Mouse (Mus musculus) ES-Bruce4 (cell line): ENCODE measurements at regions not wholly inside any gene's neighbourhood (a gene's known extent, or its start where the extent isn't known, plus 50 kb on each side); places are given as distances from the start of the nearest gene placed in this dataset.
A peak's percentile ranks its signal among the peaks of the same experiment; 100 is the strongest.

Experiments
- H3K27ac ChIP-seq: 2 replicates; pipeline ENCODE4 v1.5.1; 2012; ENCODE audit warnings: low read length, inconsistent platforms; ENCODE audit not compliant: insufficient read depth
- H3K27me3 ChIP-seq: 2 replicates; pipeline ENCODE4 v1.6.1; 2012; ENCODE audit warnings: mild to moderate bottlenecking, low read length, inconsistent platforms; ENCODE audit not compliant: control insufficient read depth, poor library complexity, insufficient read depth, severe bottlenecking
- H3K36me3 ChIP-seq: 2 replicates; pipeline ENCODE4 v1.6.1; 2012; ENCODE audit warnings: inconsistent platforms, mild to moderate bottlenecking, low read length, moderate library complexity; ENCODE audit not compliant: control insufficient read depth, poor library complexity, insufficient read depth, severe bottlenecking
- H3K4me1 ChIP-seq: one replicate; pipeline ENCODE4 v1.8.1; 2011; ENCODE audit warnings: low read length; ENCODE audit not compliant: control insufficient read depth, insufficient read depth
- H3K4me3 ChIP-seq: 2 replicates; pipeline ENCODE4 v1.5.1; 2011; ENCODE audit warnings: low read depth, mild to moderate bottlenecking, low read length
- H3K9ac ChIP-seq: 2 replicates; pipeline ENCODE4 v1.6.1; 2012; ENCODE audit warnings: low read depth, mild to moderate bottlenecking, inconsistent platforms; ENCODE audit not compliant: poor library complexity, severe bottlenecking
- H3K9me3 ChIP-seq: replicated peaks from 2 replicates; pipeline ENCODE4 v1.6.1; 2012; ENCODE audit warnings: mild to moderate bottlenecking, low read length, inconsistent platforms; ENCODE audit not compliant: control insufficient read depth, poor library complexity, insufficient read depth, severe bottlenecking
- CTCF ChIP-seq: IDR thresholded peaks from one replicate; pipeline ENCODE4 v1.8.1; 2011; ENCODE audit warnings: low read depth, low read length
- EP300 ChIP-seq: IDR thresholded peaks from 2 replicates; pipeline ENCODE4 v1.6.1; 2011; ENCODE audit warnings: low read depth, low read length; ENCODE audit not compliant: insufficient read depth
- POLR2A ChIP-seq: IDR thresholded peaks from one replicate; pipeline ENCODE4 v1.8.1; 2011; ENCODE audit warnings: low read length; ENCODE audit not compliant: insufficient read depth

- H3K4me1 ChIP-seq, result no peaks in the 10 kb centered on the region
- H3K9me3 ChIP-seq, result no peaks in the 10 kb centered on the region
- no peak overlapping the region for H3K9ac ChIP-seq
- H3K4me3 ChIP-seq, result 0 out of 2 replicates have a peak overlapping the region, but pooled peaks have one; percentile 18
- peaks cover 2% of the 10 kb centered on the region; the same call in 1 of the 2 replicates for H3K27me3 ChIP-seq
- H3K36me3 ChIP-seq, result no peaks in the 10 kb centered on the region
- H3K27ac ChIP-seq, result no peak overlapping the region
- TF ChIP-seq POLR2A (no peak), CTCF (peak; percentile 82), EP300 (0 out of 2 replicates have a peak, but pooled peaks have one; percentile 19)
These were observed 69.5 kb downstream of the Barx1 start for GRCm38 (mm10) chr13:48732168-48732841.

GRCm38 (mm10) chr13:48734985-48735384 lies 72.2 kb downstream of the Barx1 start:
- Histone ChIP-seq H3K9ac (no peak overlapping the region), H3K27me3 (peaks cover 2% of the 10 kb centered on the region; the same call in 1 of the 2 replicates), H3K36me3 (no peaks in the 10 kb centered on the region), H3K4me3 (no peak overlapping the region), H3K4me1 (no peaks in the 10 kb centered on the region), H3K27ac (no peak overlapping the region), H3K9me3 (no peaks in the 10 kb centered on the region)
- TF ChIP-seq POLR2A (no peak), EP300 (no peak), CTCF (no peak)

DNA sequence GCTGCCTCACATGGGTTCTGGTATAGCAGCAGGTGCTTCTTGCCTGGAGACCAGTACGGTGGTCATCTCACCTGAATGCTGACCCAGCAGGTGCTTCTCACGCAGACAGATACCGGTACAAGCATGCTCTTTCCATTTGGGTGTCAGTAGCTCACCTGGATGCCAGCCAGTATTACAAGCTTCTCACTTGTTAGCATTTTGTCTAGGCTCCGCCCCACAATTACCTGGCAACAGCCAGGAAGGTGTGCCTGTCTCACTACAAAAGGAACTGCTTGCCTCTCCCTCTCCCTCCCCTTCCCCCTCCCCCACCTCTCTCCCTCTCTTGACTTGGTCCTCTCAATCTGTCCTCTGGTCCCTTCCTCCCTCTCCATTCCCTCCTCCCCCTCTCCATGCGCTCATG lies 82.8 kb downstream of the Barx1 start:
- no peak overlapping the region for H3K9ac ChIP-seq
- H3K36me3 ChIP-seq, result no peaks in the 10 kb centered on the region
- H3K27me3 ChIP-seq, result no peaks in the 10 kb centered on the region
- H3K4me3 ChIP-seq, result no peak overlapping the region
- TF ChIP-seq POLR2A (no peak), EP300 (no peak), CTCF (no peak)
- H3K4me1 ChIP-seq, result no peaks in the 10 kb centered on the region
- H3K27ac ChIP-seq, result no peak overlapping the region
- H3K9me3 ChIP-seq, result no peaks in the 10 kb centered on the region

- Histone ChIP-seq H3K27ac (no peak overlapping the region), H3K36me3 (no peaks in the 10 kb centered on the region), H3K27me3 (no peaks in the 10 kb centered on the region), H3K9me3 (no peaks in the 10 kb centered on the region), H3K4me3 (no peak overlapping the region), H3K9ac (no peak overlapping the region), H3K4me1 (no peaks in the 10 kb centered on the region)
- TF ChIP-seq POLR2A (no peak), CTCF (no peak), EP300 (no peak)
These were observed 83.5 kb downstream of the Barx1 start for GRCm38 (mm10) chr13:48746301-48746700.
